Mouse (Mus musculus) embryonic facial prominence, embryonic 11.5 days (tissue): Measurements from ENCODE around the gene Mmp14. TPM values are rescaled to one million over a fixed set of nuclear protein-coding genes. Genes with fewer than 3 reads are reported as not detected.
A peak's percentile ranks its signal among the peaks of the same experiment; 100 is the strongest.

Source experiments
- ATAC-seq: fragments of 200-750 bp; cut with Nextera tagmentation; replicated peaks from 2 replicates; pipeline ENCODE4 v1.8.0; 2017; ENCODE audit warnings: low read depth; ENCODE audit not compliant: insufficient number of reproducible peaks, low FRiP score, low TSS enrichment
- DNase-seq: peaks from one replicate; pipeline ENCODE4 v3.0.0-alpha.2; 2015; ENCODE audit warnings: low spot score
- H3K27ac ChIP-seq: fragments of 300-500 bp; sonication (generic); replicated peaks from 2 replicates; pipeline ENCODE4 v1.5.1; 2014; ENCODE audit warnings: mild to moderate bottlenecking, low read depth, low read length, control low read depth
- H3K27me3 ChIP-seq: fragments of 300-500 bp; sonication (generic); 2 replicates; pipeline ENCODE4 v1.6.1; 2014; ENCODE audit warnings: mild to moderate bottlenecking, low read length, moderate library complexity, mixed read lengths; ENCODE audit not compliant: control insufficient read depth, insufficient read depth
- H3K36me3 ChIP-seq: fragments of 300-500 bp; sonication (generic); replicated peaks from 2 replicates; pipeline ENCODE4 v1.6.1; 2014; ENCODE audit warnings: low read depth, mild to moderate bottlenecking, low read length, moderate library complexity, mixed read lengths; ENCODE audit not compliant: control insufficient read depth, insufficient read depth
- H3K4me1 ChIP-seq: fragments of 300-500 bp; sonication (generic); 2 replicates; pipeline ENCODE4 v1.6.1; 2014; ENCODE audit warnings: low read length, mixed read lengths; ENCODE audit not compliant: control insufficient read depth, insufficient read depth
- H3K4me2 ChIP-seq: fragments of 300-500 bp; sonication (generic); 2 replicates; pipeline ENCODE4 v1.6.1; 2014; ENCODE audit warnings: low read depth, mild to moderate bottlenecking, control low read depth, low read length, moderate library complexity
- H3K4me3 ChIP-seq: fragments of 300-500 bp; sonication (generic); 2 replicates; pipeline ENCODE4 v1.5.1; 2014; ENCODE audit warnings: low read depth, low read length, control low read depth
- H3K9ac ChIP-seq: fragments of 300-500 bp; sonication (generic); replicated peaks from 2 replicates; pipeline ENCODE4 v1.6.1; 2014; ENCODE audit warnings: mild to moderate bottlenecking, control low read depth, low read length
- H3K9me3 ChIP-seq: fragments of 300-500 bp; sonication (generic); replicated peaks from 2 replicates; pipeline ENCODE4 v1.6.1; 2016; ENCODE audit warnings: mild to moderate bottlenecking, low read length, inconsistent platforms, mixed read lengths; ENCODE audit not compliant: control insufficient read depth
- WGBS: fragments of 180-500 bp; shearing (Covaris S2); extraction: QIAGEN DNeasy Blood & Tissue Kit; methylation state at CpG from one replicate; pipeline ENCODE4 v1.1.7; 2014; 5-methylcytosine and 5-hydroxymethylcytosine counted together
- polyA plus RNA-seq: library from polyadenylated mRNA; unstranded; fragments of >200 nt; fragmentation: Nextera tagmentation; extraction: Ambion mirVana; gene quantifications from 2 replicates; pipeline ENCODE4 v1.2.1, GENCODE M21; 2014

The Mmp14 gene
- polyA plus RNA-seq, 1 experiment from 2014 or later: 91.1 TPM

GRCm38 (mm10) chr14:54409057-54409645 is 22.3 kb upstream of the Mmp14 start:
- no peaks in the 10 kb centered on the region for H3K9me3 ChIP-seq
- WGBS: 72% methylated on average over 7 of the region's 7 CpGs
- no peak for ATAC-seq
- no peak for DNase-seq
- H3K9ac ChIP-seq: no peak overlapping the region
- no peak overlapping the region for H3K4me3 ChIP-seq
- H3K4me1 ChIP-seq: peaks cover 2% of the 10 kb centered on the region; the same call in 1 of the 2 replicates
- no peaks in the 10 kb centered on the region for H3K27me3 ChIP-seq
- H3K4me2 ChIP-seq: no peak overlapping the region
- H3K27ac ChIP-seq: no peak overlapping the region
- H3K36me3 ChIP-seq: no peaks in the 10 kb centered on the region

GRCm38 (mm10) chr14:54409980-54410810 is 21.2 kb upstream of the Mmp14 start:
- Histone ChIP-seq H3K4me2 (no peak overlapping the region), H3K4me3 (no peak overlapping the region), H3K4me1 (peaks cover 4% of the 10 kb centered on the region), H3K27me3 (peaks cover 3% of the 10 kb centered on the region; the same call in 1 of the 2 replicates), H3K9me3 (no peaks in the 10 kb centered on the region), H3K36me3 (no peaks in the 10 kb centered on the region), H3K27ac (no peak overlapping the region), H3K9ac (no peak overlapping the region)
- DNase-seq (no peak), ATAC-seq (no peak)
- 36% methylated on average over 17 of the region's 17 CpGs for WGBS

GRCm38 (mm10) chr14:54412000-54412576 is 19.3 kb upstream of the Mmp14 start:
- peaks cover 8% of the 10 kb centered on the region; the same call in 1 of the 2 replicates for H3K27me3 ChIP-seq
- no peaks in the 10 kb centered on the region for H3K36me3 ChIP-seq
- H3K4me1 ChIP-seq: peaks cover 4% of the 10 kb centered on the region
- H3K4me3 ChIP-seq: no peak overlapping the region
- H3K9ac ChIP-seq: no peak overlapping the region
- H3K27ac ChIP-seq: no peak overlapping the region
- DNase-seq (no peak), ATAC-seq (no peak)
- no peak overlapping the region for H3K4me2 ChIP-seq
- H3K9me3 ChIP-seq: no peaks in the 10 kb centered on the region
- 42% methylated on average over 9 of the region's 9 CpGs for WGBS

GRCm38 (mm10) chr14:54412629-54413170 is 18.7 kb upstream of the Mmp14 start:
- Histone ChIP-seq H3K9me3 (no peaks in the 10 kb centered on the region), H3K4me1 (peaks cover 4% of the 10 kb centered on the region), H3K9ac (no peak overlapping the region; the same call in 1 of the 2 replicates), H3K4me3 (no peak overlapping the region), H3K27me3 (peaks cover 10% of the 10 kb centered on the region; the same call in 1 of the 2 replicates), H3K36me3 (no peaks in the 10 kb centered on the region), H3K4me2 (no peak overlapping the region), H3K27ac (no peak overlapping the region)
- ATAC-seq (no peak), DNase-seq (peak; percentile 71)
- 37% methylated on average over 2 of the region's 2 CpGs for WGBS

- ATAC-seq (no peak), DNase-seq (peak; percentile 34)
- Histone ChIP-seq H3K27me3 (peaks cover 10% of the 10 kb centered on the region; the same call in 1 of the 2 replicates), H3K4me1 (peaks cover 4% of the 10 kb centered on the region), H3K4me3 (no peak overlapping the region), H3K36me3 (no peaks in the 10 kb centered on the region), H3K9me3 (no peaks in the 10 kb centered on the region), H3K27ac (no peak overlapping the region), H3K4me2 (peak overlapping the region; percentile 36), H3K9ac (peak overlapping the region; percentile 23; the same call in 1 of the 2 replicates)
- 5% methylated on average over 18 of the region's 18 CpGs for WGBS
Observed at GRCm38 (mm10) chr14:54413877-54414700, 17.3 kb upstream of the Mmp14 start.

- Histone ChIP-seq H3K36me3 (no peaks in the 10 kb centered on the region), H3K9ac (no peak overlapping the region), H3K27me3 (peaks cover 10% of the 10 kb centered on the region; the same call in 1 of the 2 replicates), H3K4me1 (peaks cover 4% of the 10 kb centered on the region), H3K27ac (no peak overlapping the region), H3K4me3 (no peak overlapping the region), H3K4me2 (no peak overlapping the region), H3K9me3 (no peaks in the 10 kb centered on the region)
- DNase-seq: no peak
- 9% methylated on average over 13 of the region's 13 CpGs for WGBS
- no peak for ATAC-seq
Observed at GRCm38 (mm10) chr14:54415241-54416020, 16.0 kb upstream of the Mmp14 start.

- DNase-seq (no peak), ATAC-seq (no peak)
- no peaks in the 10 kb centered on the region for H3K9me3 ChIP-seq
- H3K9ac ChIP-seq: no peak overlapping the region
- no peaks in the 10 kb centered on the region for H3K36me3 ChIP-seq
- WGBS: 21% methylated on average over 5 of the region's 5 CpGs
- no peak overlapping the region for H3K27ac ChIP-seq
- H3K27me3 ChIP-seq: peaks cover 10% of the 10 kb centered on the region; the same call in 1 of the 2 replicates
- no peak overlapping the region for H3K4me3 ChIP-seq
- H3K4me2 ChIP-seq: no peak overlapping the region
- peaks cover 4% of the 10 kb centered on the region for H3K4me1 ChIP-seq
Observed at GRCm38 (mm10) chr14:54416229-54416775, 15.1 kb upstream of the Mmp14 start.
